Mouse (Mus musculus): Measurements from ENCODE around the gene Dpp9.
"Not testable (repeated sequence)": the region's sequence is repeated elsewhere in the genome, so short reads cannot be mapped to it uniquely, and the experiment has no call there.

Dpp9 gene

GRCm38 (mm10) chr17:56218377-56219191 lies at the start of gene Dpp9:
Gene Dpp9, minus strand, starts transcription at chr17:56218905.
- peak; percentile 96 for DNase-seq

- DNase-seq = no peak
Observed at GRCm38 (mm10) chr17:56266271-56266670, 47.6 kb upstream of the Dpp9 start.

GRCm38 (mm10) chr17:56265869-56266268 lies 47.2 kb upstream of the Dpp9 start:
- no peak for DNase-seq

- DNase-seq = no peak
Observed at GRCm38 (mm10) chr17:56265011-56265410, 46.3 kb upstream of the Dpp9 start.

- DNase-seq = peak; percentile 83
Observed at GRCm38 (mm10) chr17:56264020-56264419, 45.3 kb upstream of the Dpp9 start.

- DNase-seq = no peak
Observed at GRCm38 (mm10) chr17:56262645-56263094, 44.0 kb upstream of the Dpp9 start.

- no peak for DNase-seq
Observed at GRCm38 (mm10) chr17:56261166-56261565, 42.5 kb upstream of the Dpp9 start.

GRCm38 (mm10) chr17:56259301-56260037 lies 40.8 kb upstream of the Dpp9 start:
- DNase-seq = no peak

GRCm38 (mm10) chr17:56258812-56259211 lies 40.1 kb upstream of the Dpp9 start:
- DNase-seq = not testable (repeated sequence)

GRCm38 (mm10) chr17:56258269-56258668 lies 39.6 kb upstream of the Dpp9 start:
- DNase-seq = peak; percentile 58

- DNase-seq = peak; percentile 68
Observed at GRCm38 (mm10) chr17:56257181-56257894, 38.6 kb upstream of the Dpp9 start.

- peak; percentile 99 for DNase-seq
Observed at GRCm38 (mm10) chr17:56256239-56256881, 37.7 kb upstream of the Dpp9 start, which contains the start of gene Fem1a. Gene Fem1a, plus strand, starts transcription at chr17:56256810.

GRCm38 (mm10) chr17:56255863-56256238 lies 37.1 kb upstream of the Dpp9 start:
- DNase-seq = peak; percentile 98

- DNase-seq = no peak
Observed at GRCm38 (mm10) chr17:56255429-56255828, 36.7 kb upstream of the Dpp9 start.

GRCm38 (mm10) chr17:56254695-56255094 lies 36.0 kb upstream of the Dpp9 start:
- peak; percentile 65 for DNase-seq

GRCm38 (mm10) chr17:56251136-56251829 lies 32.6 kb upstream of the Dpp9 start:
- DNase-seq = peak; percentile 78

- DNase-seq = no peak
Observed at GRCm38 (mm10) chr17:56245608-56246007, 26.9 kb upstream of the Dpp9 start.

- peak; percentile 94 for DNase-seq
Observed at GRCm38 (mm10) chr17:56241541-56242401, 23.1 kb upstream of the Dpp9 start.

- peak; percentile 95 for DNase-seq
Observed at GRCm38 (mm10) chr17:56233818-56234469, 15.2 kb upstream of the Dpp9 start.

- DNase-seq = no peak
Observed at GRCm38 (mm10) chr17:56233389-56233788, 14.7 kb upstream of the Dpp9 start.

- no peak for DNase-seq
Observed at GRCm38 (mm10) chr17:56229943-56230342, 11.2 kb upstream of the Dpp9 start.

All from cerebellum, adult 9-10 months (tissue).